Mouse (Mus musculus): ENCODE measurements around the gene Psmb10.
"Not testable (repeated sequence)": the region's sequence is repeated elsewhere in the genome, so short reads cannot be mapped to it uniquely, and the experiment has no call there.

Psmb10 gene

GRCm38 (mm10) chr8:105938306-105938669, at the start of gene Psmb10:
Gene Psmb10, minus strand, starts transcription at chr8:105938444.
- DNase-seq (ENCODE audit: low spot score): peak; percentile 53

GRCm38 (mm10) chr8:105983406-105983805, 45.2 kb upstream of the Psmb10 start:
- not testable (repeated sequence) for DNase-seq (ENCODE audit: low spot score)

GRCm38 (mm10) chr8:105981146-105981545, 42.9 kb upstream of the Psmb10 start:
- no peak for DNase-seq (ENCODE audit: low spot score)

- no peak for DNase-seq (ENCODE audit: low spot score)
These were observed 41.1 kb upstream of the Psmb10 start, which contains the start of gene Dpep3 for GRCm38 (mm10) chr8:105979325-105979724. Gene Dpep3, minus strand, starts transcription at chr8:105979429.

- DNase-seq (ENCODE audit: low spot score): peak; percentile 17
These were observed 37.1 kb upstream of the Psmb10 start for GRCm38 (mm10) chr8:105975363-105975762.

- DNase-seq (ENCODE audit: low spot score): no peak
These were observed 32.9 kb upstream of the Psmb10 start for GRCm38 (mm10) chr8:105971019-105971720.

- DNase-seq (ENCODE audit: low spot score): no peak
These were observed 31.1 kb upstream of the Psmb10 start for GRCm38 (mm10) chr8:105969367-105969766.

GRCm38 (mm10) chr8:105966692-105967311, 28.6 kb upstream of the Psmb10 start:
- DNase-seq (ENCODE audit: low spot score): peak; percentile 63

- peak; percentile 87 for DNase-seq (ENCODE audit: low spot score)
These were observed 27.7 kb upstream of the Psmb10 start, which contains the start of gene Slc12a4 for GRCm38 (mm10) chr8:105965905-105966341. Gene Slc12a4, minus strand, starts transcription at chr8:105966097.

GRCm38 (mm10) chr8:105965266-105965904, 27.1 kb upstream of the Psmb10 start:
- DNase-seq (ENCODE audit: low spot score): peak; percentile 46

- DNase-seq (ENCODE audit: low spot score): peak; percentile 5
These were observed 26.4 kb upstream of the Psmb10 start for GRCm38 (mm10) chr8:105964506-105965265.

GRCm38 (mm10) chr8:105961536-105961935, 23.3 kb upstream of the Psmb10 start:
- DNase-seq (ENCODE audit: low spot score): no peak

- no peak for DNase-seq (ENCODE audit: low spot score)
These were observed 22.9 kb upstream of the Psmb10 start for GRCm38 (mm10) chr8:105961101-105961500.

- DNase-seq (ENCODE audit: low spot score): no peak
These were observed 21.1 kb upstream of the Psmb10 start for GRCm38 (mm10) chr8:105959350-105959749.

- DNase-seq (ENCODE audit: low spot score): no peak
These were observed 19.6 kb upstream of the Psmb10 start for GRCm38 (mm10) chr8:105957813-105958212.

- no peak for DNase-seq (ENCODE audit: low spot score)
These were observed 18.3 kb upstream of the Psmb10 start for GRCm38 (mm10) chr8:105956556-105956955.

GRCm38 (mm10) chr8:105951057-105951659, 12.9 kb upstream of the Psmb10 start:
- DNase-seq (ENCODE audit: low spot score): peak; percentile 6

- no peak for DNase-seq (ENCODE audit: low spot score)
These were observed 11.1 kb upstream of the Psmb10 start for GRCm38 (mm10) chr8:105949350-105949749.

GRCm38 (mm10) chr8:105943321-105943739, 5.1 kb upstream of the Psmb10 start, which contains the start of gene Lcat:
Gene Lcat, minus strand, starts transcription at chr8:105943382.
- no peak for DNase-seq (ENCODE audit: low spot score)

GRCm38 (mm10) chr8:105942542-105942941, 4.3 kb upstream of the Psmb10 start:
- DNase-seq (ENCODE audit: low spot score): no peak

GRCm38 (mm10) chr8:105942026-105942425, 3.8 kb upstream of the Psmb10 start:
- DNase-seq (ENCODE audit: low spot score): no peak

Data from embryo, embryonic 10.5 days (tissue).